Mouse (Mus musculus) MEL-GATA-1-ER (cell line): ENCODE results near the gene Hoxa10.

ENCODE experiments used
- DNase-seq: peaks from one replicate; pipeline ENCODE4 v3.0.0-alpha.2; 2012; ENCODE audit warnings: low read depth; ENCODE audit errors: extremely low read depth

Hoxa10 gene

DNA sequence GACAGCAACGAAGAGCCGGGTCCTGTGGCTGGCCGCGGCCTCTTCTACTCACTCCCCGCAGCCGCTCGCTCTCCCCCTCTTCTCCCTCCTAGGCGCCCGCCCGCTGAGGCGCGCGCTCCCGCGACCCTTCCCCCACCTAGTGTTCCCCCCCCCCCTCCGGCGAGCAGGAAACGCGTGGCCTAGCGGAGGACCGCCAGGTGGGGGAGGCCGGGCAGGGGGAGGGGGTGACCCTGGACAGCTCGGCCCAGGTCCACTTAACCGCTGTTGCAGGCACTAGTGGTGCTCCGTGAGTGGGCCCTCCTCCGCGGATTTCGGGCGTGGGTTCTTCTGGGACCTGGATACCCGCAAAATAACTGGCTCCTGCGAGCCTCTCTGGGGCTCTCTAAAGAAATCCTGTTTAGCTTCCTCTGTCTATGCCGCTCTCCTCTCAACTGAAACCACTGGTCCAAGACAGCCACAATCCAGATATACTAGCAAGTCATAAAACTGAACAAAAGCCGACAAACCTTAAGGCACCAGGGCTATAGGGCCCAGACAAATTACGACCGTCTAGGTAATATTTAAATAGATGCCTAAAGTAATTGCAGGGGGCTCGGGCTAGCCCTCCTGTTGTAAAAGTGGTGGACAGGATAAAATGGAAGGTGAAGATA is 10.0 kb downstream of the Hoxa10 start, which contains the start of gene Hoxa9:
TSS of gene Hoxa9 (minus strand) at position 574 of the 650 bp plus-strand sequence.
- DNase-seq, result no peak

DNA sequence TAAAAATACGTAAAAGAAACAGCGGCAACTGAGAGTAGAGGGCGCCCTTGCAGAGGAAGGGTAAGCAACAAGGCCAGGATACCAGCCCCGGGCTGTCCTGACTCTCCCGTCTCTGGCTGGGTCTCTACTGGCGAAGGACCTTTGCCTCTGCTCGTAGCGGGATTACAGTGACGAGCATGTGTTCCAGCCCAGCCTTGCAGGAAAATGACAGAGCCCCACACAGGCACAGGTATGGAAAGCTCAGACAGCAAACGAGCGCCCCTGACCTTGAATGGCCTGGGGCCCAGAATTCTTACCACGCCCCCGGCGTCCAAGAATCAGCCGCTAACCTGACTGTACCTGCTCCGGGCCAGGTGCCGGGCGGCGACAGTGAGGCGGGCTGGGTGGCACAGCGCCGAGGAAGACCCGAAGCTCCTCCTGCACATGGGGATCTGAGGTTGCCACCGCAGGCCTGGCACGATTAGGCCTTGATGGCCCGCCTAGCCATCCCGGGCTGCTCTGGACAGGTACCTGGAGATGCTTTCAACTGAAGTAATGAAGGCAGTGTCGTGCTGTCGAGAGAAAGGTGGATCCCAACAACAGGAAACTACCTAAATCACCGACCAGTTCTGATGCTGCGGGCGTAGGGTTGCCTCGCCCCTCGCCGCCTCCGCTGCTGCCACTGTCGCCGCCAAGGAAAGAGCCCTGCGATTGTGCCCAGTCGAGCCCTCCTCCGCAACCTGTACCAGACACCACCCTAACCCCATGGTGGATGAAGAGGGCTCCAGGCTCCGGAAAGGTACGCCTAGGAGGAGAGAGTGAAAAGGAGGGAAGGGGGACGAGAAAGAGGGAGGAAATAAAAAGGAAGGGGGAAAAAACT is 10.9 kb downstream of the Hoxa10 start:
- DNase-seq, result no peak

DNA sequence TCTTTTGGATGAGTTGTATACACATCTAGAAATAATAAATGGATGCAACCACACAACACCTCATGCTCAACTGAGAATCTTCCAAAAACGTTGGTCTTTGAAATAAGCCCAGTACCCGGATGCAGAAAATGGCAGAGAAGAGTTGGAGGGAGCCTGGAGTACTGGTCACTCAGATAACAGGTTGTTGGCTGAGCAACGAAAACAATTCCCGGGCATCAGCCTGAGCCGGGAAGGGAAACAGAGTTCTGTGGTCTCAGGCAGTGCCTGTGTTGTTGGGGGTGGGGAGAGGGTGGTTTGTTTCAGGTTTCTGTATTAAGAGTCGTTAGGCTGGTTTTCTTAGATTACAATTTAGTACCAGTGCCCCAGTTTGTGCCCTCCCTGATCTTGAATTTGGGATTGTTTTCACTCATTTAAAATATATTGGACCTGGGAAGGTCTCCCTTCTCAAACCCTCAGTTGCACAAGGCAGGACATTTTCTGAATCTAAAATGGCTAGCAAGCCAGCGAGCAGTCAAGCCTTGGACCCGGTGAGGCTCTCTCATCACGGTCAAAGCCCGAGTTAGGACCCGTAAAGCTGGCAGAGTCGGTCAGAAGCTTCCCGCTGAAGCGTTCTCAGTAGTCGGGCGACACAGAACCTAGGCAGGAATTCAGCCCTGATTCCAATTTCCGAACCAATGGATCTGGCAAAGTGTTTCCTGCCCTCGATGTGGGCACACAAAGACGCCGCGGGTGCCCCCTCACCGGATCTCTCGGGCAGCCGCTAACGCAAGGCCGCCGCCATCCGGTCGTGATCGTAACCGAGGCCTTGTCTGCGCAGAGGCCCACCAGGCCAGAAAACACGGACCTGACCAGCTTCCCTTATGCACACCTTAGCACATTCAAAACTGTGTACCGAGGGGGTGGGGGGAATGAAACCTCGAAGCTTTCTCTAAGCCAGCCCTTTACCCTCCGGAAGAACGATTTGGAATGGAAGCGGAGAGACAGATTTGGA is 11.9 kb downstream of the Hoxa10 start:
- DNase-seq, result no peak

DNA sequence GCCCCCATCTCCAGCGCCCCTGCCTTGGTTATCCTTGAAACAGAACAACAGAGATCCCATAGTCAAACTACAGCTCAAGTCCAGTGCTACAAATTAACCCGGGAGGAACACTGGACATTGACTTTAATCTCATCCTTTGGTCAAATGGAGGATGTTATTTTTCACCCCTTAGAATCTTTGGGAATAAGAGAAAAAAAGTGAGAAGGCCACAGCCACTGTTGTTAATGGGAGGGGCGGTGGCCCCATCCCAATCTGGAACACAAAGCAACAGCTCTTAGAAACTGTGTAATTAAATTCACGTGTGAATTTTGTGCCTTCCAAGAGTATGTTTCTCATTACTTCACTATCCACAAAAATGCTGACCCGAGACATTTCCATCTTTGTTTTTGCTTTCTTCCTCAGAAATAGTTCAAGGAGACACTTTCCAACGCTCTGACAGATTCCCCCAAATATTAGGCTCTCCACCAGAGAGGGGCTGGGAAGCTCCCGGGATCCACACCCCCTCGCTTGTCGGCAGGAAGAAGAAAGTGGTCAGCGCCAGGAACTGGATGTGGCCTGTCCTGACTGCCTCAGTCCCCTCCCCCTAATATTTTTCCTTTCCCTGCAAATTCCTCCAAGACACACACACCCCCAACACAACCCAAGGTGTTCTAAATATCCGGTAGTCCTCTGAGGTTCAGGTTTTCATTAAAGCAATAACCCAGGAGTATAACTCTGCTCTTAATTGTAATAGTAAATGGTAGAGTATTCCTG is 13.0 kb downstream of the Hoxa10 start:
- no peak for DNase-seq

DNA sequence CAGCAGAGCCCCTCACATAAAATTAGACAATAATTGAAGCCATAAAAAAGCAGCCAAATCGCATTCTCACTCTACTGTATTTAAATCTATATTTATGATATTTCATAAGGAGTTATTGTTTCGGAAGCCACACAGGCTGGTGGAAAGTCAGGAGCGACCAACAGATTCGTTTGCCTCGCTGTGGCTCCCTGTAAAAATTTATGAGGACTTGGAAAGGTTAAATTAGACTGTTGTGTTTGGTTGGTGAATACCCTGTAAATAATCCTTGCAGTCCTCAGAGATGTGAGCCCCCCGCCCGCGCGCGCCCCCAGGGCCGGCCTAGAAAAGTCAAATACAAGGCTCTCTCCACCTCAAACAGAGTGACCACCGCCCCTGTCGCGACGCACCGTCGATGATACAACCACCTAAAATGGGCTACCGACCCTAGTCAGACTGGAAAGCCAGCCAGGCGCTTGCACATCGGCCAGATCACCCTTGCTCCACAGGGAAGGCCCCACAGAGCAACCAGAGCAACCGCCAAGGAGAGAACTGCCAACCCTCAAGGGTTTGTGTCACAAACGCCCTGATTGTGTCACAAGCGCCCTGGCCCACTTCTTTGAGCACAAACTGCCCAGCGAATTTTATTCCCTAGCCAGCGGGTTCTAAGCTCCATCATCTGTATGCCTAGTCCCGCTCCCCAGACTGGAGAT is 13.9 kb downstream of the Hoxa10 start:
- no peak for DNase-seq

DNA sequence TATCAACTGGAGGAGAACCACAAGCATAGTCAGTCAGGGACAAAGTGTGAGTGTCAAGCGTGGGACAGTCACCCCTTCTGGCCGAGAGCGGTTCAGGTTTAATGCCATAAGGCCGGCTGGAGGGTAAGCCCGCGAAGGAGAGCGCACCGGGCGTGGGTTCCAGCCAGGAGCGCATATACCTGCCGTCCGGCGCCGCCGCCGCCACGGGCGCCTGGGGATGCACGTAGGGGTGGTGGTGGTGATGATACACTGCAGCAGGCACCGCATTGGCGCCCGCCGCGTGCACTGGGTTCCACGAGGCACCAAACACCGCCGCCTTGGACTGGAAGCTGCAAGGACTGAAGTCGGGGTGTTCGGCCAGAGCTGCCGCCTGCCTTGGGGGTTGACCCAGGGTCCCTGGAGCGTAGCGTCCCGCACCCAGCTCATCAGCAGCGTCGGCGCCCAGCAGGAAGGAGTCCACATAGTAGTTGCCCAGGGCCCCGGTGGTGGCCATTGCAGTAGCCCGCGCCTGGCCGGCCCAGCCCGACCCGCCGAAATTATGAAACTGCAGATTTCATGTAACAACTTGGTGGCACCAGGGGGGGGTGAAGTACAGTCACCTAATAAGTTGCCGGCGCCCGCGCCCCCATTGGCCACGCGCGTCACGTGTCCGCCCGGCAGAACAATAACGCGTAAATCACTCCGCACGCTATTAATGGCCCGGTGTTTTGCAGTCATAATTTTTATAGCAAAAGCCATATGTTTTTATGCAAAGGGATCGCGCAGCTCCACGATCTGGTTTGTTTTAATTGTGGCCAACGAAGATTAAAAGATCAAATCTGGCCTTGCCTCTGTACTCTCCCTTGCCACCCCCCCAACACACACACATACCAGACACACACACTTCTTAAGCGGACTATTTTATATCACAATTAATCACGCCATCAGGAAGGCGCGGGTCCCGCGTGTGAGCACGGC is 14.8 kb downstream of the Hoxa10 start:
- DNase-seq, result no peak

DNA sequence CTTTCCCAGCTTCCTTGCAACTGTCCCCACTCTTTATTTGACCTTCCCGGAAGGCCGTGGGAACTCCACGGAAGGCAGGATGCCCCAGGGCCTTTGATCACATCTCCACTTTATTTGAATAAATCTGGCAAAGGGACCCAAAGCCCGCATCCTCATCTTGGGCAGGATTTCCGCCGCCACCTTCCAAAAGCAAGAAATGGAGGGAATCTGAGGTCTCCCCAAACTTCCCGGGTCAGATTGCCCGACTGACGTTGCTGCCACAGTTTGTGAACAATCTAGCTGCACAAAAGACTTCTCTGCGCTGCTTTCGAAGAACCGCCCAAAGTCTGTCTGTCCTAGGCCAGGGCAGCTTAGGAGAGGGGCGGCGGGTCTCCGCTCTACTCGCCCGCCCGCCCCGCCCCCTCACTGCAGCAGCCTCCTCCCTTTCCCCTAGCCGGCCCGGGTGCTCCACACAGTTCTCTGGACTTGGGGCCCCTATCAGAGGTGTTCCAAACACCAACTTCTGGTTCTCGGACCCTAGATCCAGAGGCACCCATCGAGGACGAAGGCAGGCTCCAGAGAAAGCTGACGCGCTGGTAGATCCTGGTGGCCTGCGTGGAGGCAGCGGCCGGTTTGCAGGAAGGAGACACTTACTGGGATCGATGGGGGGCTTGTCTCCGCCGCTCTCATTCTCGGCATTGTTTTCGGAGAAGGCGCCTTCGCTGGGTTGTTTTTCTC is 15.6 kb downstream of the Hoxa10 start:
- DNase-seq, result no peak

DNA sequence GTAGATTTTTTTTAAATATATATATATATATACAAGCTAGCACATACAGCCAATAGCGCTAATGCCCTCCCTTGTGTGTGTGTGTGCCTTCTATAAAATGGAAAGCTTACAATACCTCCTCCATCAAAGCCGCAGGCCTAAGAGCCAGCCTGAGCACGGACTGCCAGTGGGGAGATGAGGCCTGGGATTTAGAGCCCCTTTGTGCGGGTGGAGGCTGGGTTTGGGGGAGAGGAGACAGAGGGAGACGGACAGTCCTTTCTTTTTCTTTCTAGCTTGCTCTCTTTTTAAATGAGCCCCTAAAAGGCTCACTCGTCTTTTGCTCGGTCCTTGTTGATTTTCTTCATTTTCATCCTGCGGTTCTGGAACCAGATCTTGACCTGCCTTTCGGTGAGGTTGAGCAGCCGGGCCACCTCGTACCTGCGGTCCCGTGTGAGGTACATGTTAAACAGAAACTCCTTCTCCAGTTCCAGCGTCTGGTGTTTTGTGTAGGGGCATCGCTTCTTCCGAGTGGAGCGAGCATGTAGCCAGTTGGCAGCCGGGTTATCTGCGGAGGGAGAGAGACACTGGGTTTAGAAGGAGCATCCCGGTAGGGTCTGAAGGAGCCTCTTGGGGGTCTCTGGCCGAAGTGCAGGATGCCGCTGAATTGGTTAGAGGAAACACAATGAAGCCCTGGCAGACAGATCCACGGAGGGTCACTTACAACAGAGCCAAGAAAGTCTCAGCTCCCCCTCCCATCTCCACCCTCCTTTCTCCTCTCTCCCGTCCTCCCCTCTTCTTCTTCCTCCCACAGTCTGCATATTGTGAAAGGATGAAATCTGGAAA is 16.5 kb downstream of the Hoxa10 start:
- DNase-seq, result no peak

DNA sequence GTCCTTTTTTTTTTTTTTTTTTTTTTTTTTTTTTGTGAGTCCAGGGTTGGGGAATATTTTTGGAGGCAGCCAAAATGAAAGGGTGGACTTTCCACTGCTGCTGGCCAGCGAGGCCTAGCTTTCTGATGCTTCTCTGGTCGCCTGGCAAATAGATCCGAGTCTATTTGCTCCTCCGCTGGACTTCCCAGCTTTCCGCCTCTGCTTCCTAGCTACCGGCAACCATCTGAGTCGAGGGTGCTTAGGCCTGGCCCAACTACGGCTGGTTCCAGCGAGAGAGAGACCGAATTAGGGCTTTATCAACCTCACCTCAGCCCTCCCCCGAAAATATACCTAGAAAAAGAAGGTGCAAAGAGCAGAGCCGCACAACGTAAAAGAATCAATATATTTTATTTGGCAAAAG is 17.9 kb downstream of the Hoxa10 start:
- DNase-seq, result no peak

DNA sequence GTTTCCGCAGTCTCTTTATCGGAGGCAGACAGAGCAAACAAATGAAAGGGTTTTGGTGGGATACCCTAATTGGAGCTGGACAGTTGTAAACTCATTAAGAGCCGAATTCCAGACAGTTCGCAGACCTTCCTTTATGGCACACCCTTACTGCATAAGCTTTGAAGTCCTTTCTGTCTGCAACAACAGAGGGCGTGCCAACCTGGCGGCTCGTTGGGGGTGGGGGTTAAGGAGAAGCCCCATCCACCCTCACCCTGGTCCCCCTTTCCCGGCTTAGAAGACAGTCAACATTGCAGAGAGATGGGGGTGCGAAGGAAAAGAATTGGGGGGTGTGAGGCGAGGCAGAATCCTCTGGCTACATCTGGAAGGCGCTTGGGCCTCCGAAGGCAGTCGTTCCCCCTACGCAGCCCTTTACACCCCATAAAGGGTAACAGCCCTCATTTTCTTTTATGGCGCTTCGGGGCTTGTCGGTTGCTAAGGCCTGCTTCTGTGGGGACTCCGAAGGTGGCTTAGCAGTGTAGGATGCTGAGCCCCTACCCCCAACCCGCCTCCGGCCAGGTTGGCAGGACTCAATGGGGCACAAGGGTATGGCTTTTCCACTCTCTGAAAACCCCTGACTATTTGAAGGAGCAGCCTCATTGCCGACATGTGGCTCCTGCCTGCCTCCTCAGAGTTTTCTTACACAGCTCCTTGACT is 18.5 kb downstream of the Hoxa10 start:
- no peak for DNase-seq

DNA sequence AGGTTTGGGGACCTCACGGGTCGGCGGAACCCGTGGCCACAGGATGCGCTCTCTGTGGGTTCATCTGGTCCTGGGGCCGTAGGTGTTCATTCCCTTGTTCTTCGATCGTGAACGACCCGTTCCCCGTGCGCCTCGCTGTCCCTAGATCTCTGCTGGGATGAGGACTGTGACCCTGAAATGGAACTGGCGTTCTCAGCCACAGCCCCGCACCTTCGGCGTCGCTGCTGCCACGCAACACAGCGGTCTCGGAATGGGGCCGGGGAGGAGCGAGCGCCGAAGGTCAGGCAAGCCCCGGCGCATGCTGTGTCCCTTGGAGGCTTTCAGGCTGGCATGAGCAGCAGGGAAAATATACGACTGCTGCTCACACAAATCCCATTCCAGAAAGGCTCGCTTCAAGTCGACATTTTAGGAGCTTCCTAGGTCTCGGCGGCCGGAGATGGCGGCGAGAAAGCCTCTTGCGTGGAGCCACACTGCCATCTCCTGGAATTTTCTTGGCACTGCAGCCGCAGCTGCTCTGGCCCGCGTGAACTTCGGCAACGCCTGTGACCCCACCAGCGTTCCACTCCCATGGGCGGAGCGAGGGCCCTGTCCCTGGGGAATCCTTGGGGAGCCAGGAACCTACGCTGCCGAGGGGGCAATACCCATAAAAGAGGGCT is 19.2 kb downstream of the Hoxa10 start, which contains the start of gene Hoxa7:
TSS of gene Hoxa7 (minus strand) at position 518 of the 656 bp plus-strand sequence.
- DNase-seq, result peak; percentile 53

DNA sequence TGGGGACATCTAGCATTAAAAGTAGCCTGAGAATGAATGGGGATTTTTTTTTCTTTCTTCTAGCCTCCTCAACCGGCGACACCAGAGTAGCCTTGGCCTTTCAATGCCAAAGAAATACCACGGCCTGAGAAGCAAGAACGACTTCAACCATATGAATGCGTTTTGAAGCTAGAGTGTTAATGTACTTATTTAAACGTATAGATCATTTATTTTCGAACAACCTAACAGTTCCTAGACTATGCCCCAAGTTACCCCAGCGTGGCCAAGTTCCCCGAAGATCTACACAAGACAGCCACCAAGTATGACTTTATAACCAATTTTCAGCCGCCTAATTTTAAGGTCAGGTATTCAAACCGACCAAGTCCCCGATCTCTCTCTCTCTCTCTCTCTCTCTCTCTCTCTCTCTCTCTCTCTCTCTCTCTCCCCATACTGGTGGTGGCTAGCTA is 19.8 kb downstream of the Hoxa10 start:
- peak; percentile 10 for DNase-seq

DNA sequence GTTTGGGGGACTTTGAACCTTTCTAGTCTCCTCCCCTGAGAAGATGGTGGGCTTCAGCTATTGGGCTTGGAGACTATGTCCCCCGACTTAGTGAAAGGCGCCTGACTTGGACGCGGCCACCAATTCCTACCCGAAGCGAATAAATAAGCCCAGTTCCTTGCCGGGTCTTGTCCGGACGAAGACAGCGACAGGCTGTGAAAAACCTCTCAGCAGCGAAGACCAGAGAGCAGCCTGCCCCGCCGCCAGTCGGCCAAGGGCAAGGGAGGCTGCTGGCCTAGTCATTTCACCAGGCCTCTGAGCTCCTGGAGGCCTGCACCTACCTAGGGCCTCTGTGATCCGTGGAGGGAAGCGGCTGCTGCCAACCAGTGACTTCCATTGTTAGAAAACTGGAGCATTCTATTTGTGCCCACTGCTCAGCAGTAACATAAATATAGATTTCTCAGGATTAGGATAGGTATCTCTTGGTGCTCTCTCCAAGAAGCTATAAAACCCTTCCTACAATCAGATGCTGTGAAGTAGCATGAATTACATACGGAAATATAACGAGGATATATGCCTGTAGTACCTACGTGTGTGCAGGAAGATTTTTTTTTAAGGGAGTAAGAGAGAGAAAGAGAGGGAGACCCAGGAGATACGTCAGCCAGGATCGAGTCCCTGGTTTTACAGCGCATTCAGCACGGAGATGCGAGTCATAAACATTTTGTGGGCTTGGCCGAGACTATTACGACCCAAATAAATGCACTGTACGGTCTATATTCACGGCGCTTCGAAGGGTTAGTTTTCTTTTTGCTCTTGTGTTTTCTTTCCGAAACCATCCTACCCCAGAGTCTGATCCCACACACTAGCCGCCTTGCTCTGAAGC is 20.4 kb downstream of the Hoxa10 start:
- no peak for DNase-seq

DNA sequence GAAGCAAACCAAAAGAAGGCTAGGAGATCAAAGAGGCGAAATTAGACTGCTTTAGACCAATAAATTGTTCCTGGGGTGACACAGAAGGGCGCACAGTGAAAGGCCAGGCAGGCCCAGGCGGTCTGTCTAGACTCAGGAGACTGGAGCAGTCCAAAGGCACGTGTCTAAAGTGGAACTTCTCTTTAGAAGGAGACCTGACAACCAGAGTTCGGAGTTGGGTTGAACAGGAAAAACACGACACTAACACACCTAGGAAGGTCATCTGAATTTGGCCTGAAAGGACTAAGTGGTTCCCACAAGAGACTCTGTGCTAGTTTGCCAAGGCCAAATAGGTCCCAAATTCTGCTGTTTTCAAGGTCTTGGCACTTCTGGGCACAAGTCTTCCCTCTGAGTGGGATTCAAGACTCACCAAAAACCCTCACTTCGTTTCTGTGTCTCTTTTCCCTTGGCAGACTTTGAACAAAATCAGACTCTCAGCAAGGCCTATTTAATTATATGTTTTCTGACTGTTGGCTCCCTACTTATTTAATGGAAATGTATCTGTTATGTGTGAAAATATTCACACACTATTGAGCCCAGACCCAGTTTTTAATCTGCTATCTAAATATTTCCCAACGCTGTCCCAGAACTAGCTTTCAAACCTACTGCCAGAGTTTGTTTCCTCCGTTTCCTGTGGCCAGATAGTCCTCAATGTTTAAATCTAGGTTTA is 21.3 kb downstream of the Hoxa10 start:
- DNase-seq, result no peak
